Mouse (Mus musculus): ENCODE data around the gene Serpina9.

DNA sequence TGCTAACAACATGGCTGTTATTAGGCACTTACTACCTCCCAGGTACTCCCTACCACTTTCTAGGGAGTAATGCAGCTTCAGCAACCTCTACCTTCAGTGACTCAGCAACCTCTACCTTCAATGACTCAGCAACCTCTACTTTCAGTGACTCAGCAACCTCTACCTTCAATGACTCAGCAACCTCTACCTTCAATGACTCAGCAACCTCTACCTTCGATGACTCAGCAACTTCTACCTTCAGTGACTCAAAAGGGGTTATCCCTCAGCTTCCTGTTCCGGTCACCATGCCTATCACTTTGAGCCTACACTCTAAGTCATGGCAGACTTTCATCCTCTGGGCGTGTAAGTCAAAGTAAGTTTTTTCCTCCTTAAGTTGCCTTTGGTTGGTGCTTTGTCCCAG is 13.0 kb downstream of the Serpina9 start:
- TF ChIP-seq CTCF (conservative IDR thresholded peaks at IDR 0.05; ENCODE audit: low read length) (no peak), NANOG (IDR thresholded peaks at IDR 0.05; ENCODE audit: borderline replicate concordance, low read length) (no peak)

All from E14TG2a.4 (cell line).